Mouse (Mus musculus): ENCODE data around the gene Mphosph9.

- TF ChIP-seq CTCF (IDR thresholded peaks at IDR 0.05; ENCODE audit: low read depth, low read length) (no peak), EP300 (IDR thresholded peaks at IDR 0.05; ENCODE audit: insufficient read depth, low read depth, low read length) (no peak), POLR2A (IDR thresholded peaks at IDR 0.05; ENCODE audit: insufficient read depth, low read length) (no peak)
Observed at GRCm38 (mm10) chr5:124221037-124221735, 106.6 kb downstream of the Mphosph9 start.

Data from ES-Bruce4 (cell line).